Comparison of ENCODE assay signal across 21 mouse cellular contexts in genomic region chr1:163821365-163821764, GRCm38 (mm10). TPM values are rescaled to one million over a fixed set of nuclear protein-coding genes. Genes with fewer than 3 reads are reported as not detected.
DNase-seq lines count a peak whose midpoint lies in the region; ATAC-seq and TF ChIP-seq lines count a peak whose summit lies in the region.
"Had no signal": no experiment of that assay in that cellular context is flagged by ENCODE, and none has a peak within 500 bp of the region (broad histone marks: within the 10 kb centered on the region; RNA-seq: fewer than 3 reads in every experiment).

No protein-coding gene starts in this region.

- TF ChIP-seq CTCF in hindbrain, postnatal 0 days (IDR thresholded peaks at IDR 0.05; ENCODE audit: low read depth), result no peak

- peak; percentile 48 for DNase-seq in hindbrain, postnatal 0 days (ENCODE audit: low spot score)
- no peak for DNase-seq in hindbrain, embryonic 10.5 days (ENCODE audit: low spot score)
- DNase-seq in 3T3-L1 (ENCODE audit: low read depth, low spot score), result peak; percentile 23
- peak; percentile 31 for DNase-seq in cerebellum, adult 11-12 months
- DNase-seq in cerebellum, postnatal 10 days, result peak; percentile 76 to 83
- no peak for DNase-seq in forebrain, embryonic 14.5 days (ENCODE audit: low spot score)
- no peak for DNase-seq in layer of hippocampus, adult 9-11 months
- no peak for DNase-seq in urinary bladder, postnatal 14 days (ENCODE audit: low spot score)
- DNase-seq: forebrain, postnatal 0 days; gastrocnemius, postnatal 36 days; heart, postnatal 36 days; kidney, adult 9 months; liver; lung, postnatal 4 days; thymus, adult 2 months had no signal

- WGBS in hindbrain, postnatal 0 days, result 52% methylated on average over 4 of the region's 4 CpGs
- 87% methylated on average over 4 of the region's 4 CpGs for WGBS in hindbrain, embryonic 10.5 days
- WGBS in forebrain, embryonic 14.5 days, result 82% methylated on average over 4 of the region's 4 CpGs

- H3K27me3 ChIP-seq in hindbrain, postnatal 0 days (ENCODE audit: insufficient read depth, low read length), result no peaks in the 10 kb centered on the region
- H3K27me3 ChIP-seq in hindbrain, embryonic 10.5 days (ENCODE audit: insufficient read depth, poor library complexity, severe bottlenecking), result no peaks in the 10 kb centered on the region
- H3K27me3 ChIP-seq in forebrain, embryonic 14.5 days (replicated peaks; ENCODE audit: control insufficient read depth, insufficient read depth, low read length), result no peaks in the 10 kb centered on the region
- H3K27me3 ChIP-seq: intestine, embryonic 15.5 days had no signal

- H3K9me3 ChIP-seq in hindbrain, postnatal 0 days (ENCODE audit: low read length), result no peaks in the 10 kb centered on the region
- H3K9me3 ChIP-seq in hindbrain, embryonic 10.5 days, result no peaks in the 10 kb centered on the region
- no peaks in the 10 kb centered on the region for H3K9me3 ChIP-seq in forebrain, embryonic 14.5 days (replicated peaks; ENCODE audit: control insufficient read depth, low read length)
- H3K9me3 ChIP-seq: forebrain, embryonic 10.5 days; intestine, embryonic 15.5 days; limb, embryonic 10.5 days had no signal

- no peak overlapping the region for H3K4me3 ChIP-seq in hindbrain, postnatal 0 days (ENCODE audit: low read length)
- no peak overlapping the region for H3K4me3 ChIP-seq in hindbrain, embryonic 10.5 days
- no peak overlapping the region for H3K4me3 ChIP-seq in forebrain, embryonic 14.5 days (ENCODE audit: low read depth, low read length)
- H3K4me3 ChIP-seq: forebrain, embryonic 10.5 days; intestine, embryonic 15.5 days; left cerebral cortex, adult 2 months; limb, embryonic 10.5 days had no signal

- H3K4me1 ChIP-seq in hindbrain, postnatal 0 days (ENCODE audit: insufficient read depth, low read length), result no peaks in the 10 kb centered on the region
- no peaks in the 10 kb centered on the region for H3K4me1 ChIP-seq in hindbrain, embryonic 10.5 days (replicated peaks)
- H3K4me1 ChIP-seq in forebrain, embryonic 14.5 days (ENCODE audit: control insufficient read depth, insufficient read depth, low read length), result no peaks in the 10 kb centered on the region
- H3K4me1 ChIP-seq: forebrain, embryonic 10.5 days; intestine, embryonic 15.5 days; limb, embryonic 10.5 days had no signal

- H3K9ac ChIP-seq in hindbrain, postnatal 0 days (replicated peaks; ENCODE audit: low read length), result no peak overlapping the region
- no peak overlapping the region for H3K9ac ChIP-seq in forebrain, embryonic 14.5 days (ENCODE audit: low read length)
- H3K9ac ChIP-seq: forebrain, postnatal 0 days; hindbrain, embryonic 14.5 days; intestine, embryonic 15.5 days had no signal

- H3K4me2 ChIP-seq in hindbrain, postnatal 0 days (ENCODE audit: low read depth, low read length), result no peak overlapping the region
- no peak overlapping the region for H3K4me2 ChIP-seq in forebrain, embryonic 14.5 days (ENCODE audit: low read length)
- H3K4me2 ChIP-seq: hindbrain, embryonic 14.5 days; intestine, embryonic 15.5 days had no signal

- no peak overlapping the region for H3K27ac ChIP-seq in hindbrain, postnatal 0 days
- no peak overlapping the region for H3K27ac ChIP-seq in hindbrain, embryonic 10.5 days
- H3K27ac ChIP-seq in forebrain, embryonic 14.5 days (ENCODE audit: low read depth, low read length), result no peak overlapping the region
- H3K27ac ChIP-seq: forebrain, embryonic 10.5 days; hindbrain, embryonic 14.5 days; intestine, embryonic 15.5 days; left cerebral cortex, adult 2 months; limb, embryonic 10.5 days had no signal

- H3K36me3 ChIP-seq in hindbrain, postnatal 0 days (ENCODE audit: insufficient read depth, low read length), result peaks cover 3% of the 10 kb centered on the region; the same call in 1 of the 2 replicates
- peaks cover 11% of the 10 kb centered on the region for H3K36me3 ChIP-seq in hindbrain, embryonic 10.5 days
- H3K36me3 ChIP-seq in forebrain, embryonic 14.5 days (ENCODE audit: control insufficient read depth, insufficient read depth, low read length), result peaks cover 5% of the 10 kb centered on the region; the same call in 1 of the 2 replicates
- H3K36me3 ChIP-seq: intestine, embryonic 15.5 days had no signal

- peak; percentile 51; the same call in 1 of the 2 replicates for ATAC-seq in hindbrain, postnatal 0 days
- ATAC-seq in forebrain, embryonic 14.5 days, result no peak
- ATAC-seq: CD4-positive, CD25-positive, alpha-beta regulatory T cell, adult 4 months; forebrain, postnatal 0 days; intestine, embryonic 15.5 days had no signal

RNA-seq across cellular contexts. Expression of gene Kifap3, which starts 42.0 kb away (rescaled TPM):
- 110 and 122 TPM in 2 replicates for total RNA-seq in hindbrain, postnatal 0 days (2014; rRNA removed)
- 123 and 125 TPM in 2 replicates for polyA plus RNA-seq in hindbrain, postnatal 0 days (2015; fragmentation: Nextera tagmentation; extraction: Ambion mirVana)
- 34.3 and 36.9 TPM in 2 replicates for polyA plus RNA-seq in hindbrain, embryonic 10.5 days (2016; fragmentation: Nextera tagmentation; extraction: Ambion mirVana)
- 104 and 120 TPM in 2 replicates for polyA plus RNA-seq in forebrain, embryonic 14.5 days (2014; fragmentation: Nextera tagmentation; extraction: Ambion mirVana)

Comparison
In these comparisons a context has a peak if more than half of its experiments do, and no peak if none do; other contexts are left out.
1. DNase-seq: peak in hindbrain, postnatal 0 days (single experiment), 3T3-L1 (single experiment), cerebellum, adult 11-12 months (single experiment) and cerebellum, postnatal 10 days (2 of 2); none in hindbrain, embryonic 10.5 days (single experiment), forebrain, embryonic 14.5 days (single experiment), layer of hippocampus, adult 9-11 months (single experiment) and urinary bladder, postnatal 14 days (single experiment).